ENCODE assay signal across 8 mouse cellular contexts in the genomic region with DNA sequence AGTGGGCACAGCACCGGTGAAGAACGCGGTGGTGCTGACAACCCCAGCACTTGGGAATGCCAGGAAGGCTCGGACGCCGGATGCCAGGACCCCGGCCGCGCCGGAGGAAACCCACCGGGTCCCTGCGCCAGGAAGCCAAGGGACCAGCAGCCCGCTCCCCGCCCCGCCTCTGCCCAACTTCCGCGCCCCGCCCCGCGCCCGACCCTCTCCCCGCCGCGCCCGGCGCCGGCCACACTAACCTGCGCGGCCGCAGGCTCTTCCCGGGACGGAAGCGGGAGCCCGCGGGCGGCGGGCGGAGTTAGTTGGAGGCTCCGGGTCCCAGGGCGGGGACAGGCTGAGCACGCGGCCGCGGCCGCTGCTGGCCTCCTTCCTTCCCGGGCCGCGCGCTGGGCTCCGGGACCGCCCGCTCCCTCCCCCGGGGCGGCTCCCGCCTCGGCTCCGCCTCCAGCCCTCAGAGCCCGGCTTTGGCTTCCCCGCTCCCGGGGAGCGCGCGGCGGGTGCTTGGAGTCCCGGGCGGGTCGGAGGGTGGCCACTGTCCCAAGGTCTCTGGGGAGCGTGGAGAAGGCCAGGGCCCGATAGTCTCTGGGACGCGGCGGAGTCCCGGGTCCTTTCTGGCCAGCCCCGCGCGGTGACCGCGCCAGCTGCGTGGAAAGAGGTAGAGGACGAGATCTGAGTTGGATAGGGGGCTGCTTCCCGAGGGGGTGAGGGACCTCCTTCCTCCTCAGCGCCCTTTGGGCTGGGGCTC. TPM values are rescaled to one million over a fixed set of nuclear protein-coding genes. Genes with fewer than 3 reads are reported as not detected.
DNase-seq lines count a peak whose midpoint lies in the region; ATAC-seq and TF ChIP-seq lines count a peak whose summit lies in the region.

A gene (minus strand): TSS at position 401 of the 745 bp plus-strand sequence.

- H3K4me3 ChIP-seq in E14TG2a.4 (replicated peaks; ENCODE audit: low read length): peak within 1 kb of the TSS; percentile 89
- peak within 1 kb of the TSS; percentile 77 for H3K4me3 ChIP-seq in forebrain, embryonic 14.5 days (ENCODE audit: low read depth, low read length)
- peak within 1 kb of the TSS; percentile 90 for H3K4me3 ChIP-seq in heart, postnatal 0 days (ENCODE audit: low read depth, low read length)
- peak within 1 kb of the TSS; percentile 65 for H3K4me3 ChIP-seq in liver, embryonic 15.5 days (replicated peaks)
- H3K4me3 ChIP-seq in neural tube, embryonic 12.5 days: peak within 1 kb of the TSS; percentile 83
- peak within 1 kb of the TSS; percentile 81 for H3K4me3 ChIP-seq in stomach, postnatal 0 days (ENCODE audit: low read depth, low read length)

- H3K4me1 ChIP-seq in E14TG2a.4 (replicated peaks; ENCODE audit: low read depth, low read length): peaks cover 14% of the 10 kb centered on the region
- H3K4me1 ChIP-seq in forebrain, embryonic 14.5 days (ENCODE audit: control insufficient read depth, insufficient read depth, low read length): peaks cover 9% of the 10 kb centered on the region; the same call in 1 of the 2 replicates
- H3K4me1 ChIP-seq in heart, postnatal 0 days (ENCODE audit: control insufficient read depth, insufficient read depth): peaks cover 14% of the 10 kb centered on the region
- peaks cover 9% of the 10 kb centered on the region for H3K4me1 ChIP-seq in liver, embryonic 15.5 days (replicated peaks)
- H3K4me1 ChIP-seq in neural tube, embryonic 12.5 days: peaks cover 3% of the 10 kb centered on the region
- no peaks in the 10 kb centered on the region for H3K4me1 ChIP-seq in stomach, postnatal 0 days (replicated peaks; ENCODE audit: control insufficient read depth, insufficient read depth)

- under 1% methylated on average over 64 of the region's 82 CpGs for WGBS in forebrain, embryonic 14.5 days
- under 1% methylated on average over 64 of the region's 82 CpGs for WGBS in heart, postnatal 0 days
- WGBS in liver, embryonic 15.5 days (ENCODE audit: insufficient replicate concordance): under 1% methylated on average over 80 of the region's 82 CpGs
- under 1% methylated on average over 53 of the region's 82 CpGs for WGBS in neural tube, embryonic 12.5 days
- under 1% methylated on average over 45 of the region's 82 CpGs for WGBS in stomach, postnatal 0 days

- H3K4me2 ChIP-seq in forebrain, embryonic 14.5 days (ENCODE audit: low read length): peak within 1 kb of the TSS; percentile 73
- H3K4me2 ChIP-seq in heart, postnatal 0 days (ENCODE audit: low read depth, low read length): peak within 1 kb of the TSS; percentile 85
- peak within 1 kb of the TSS; percentile 81 for H3K4me2 ChIP-seq in liver, embryonic 15.5 days
- peak within 1 kb of the TSS; percentile 80 for H3K4me2 ChIP-seq in neural tube, embryonic 12.5 days (replicated peaks)
- peak within 1 kb of the TSS; percentile 82 for H3K4me2 ChIP-seq in stomach, postnatal 0 days (replicated peaks; ENCODE audit: low read depth)

- peak within 1 kb of the TSS; percentile 82 for H3K9ac ChIP-seq in forebrain, embryonic 14.5 days (ENCODE audit: low read length)
- peak within 1 kb of the TSS; percentile 67 for H3K9ac ChIP-seq in heart, postnatal 0 days (replicated peaks; ENCODE audit: low read depth, low read length)
- H3K9ac ChIP-seq in liver, embryonic 15.5 days: peak within 1 kb of the TSS; percentile 54
- peak within 1 kb of the TSS; percentile 77 for H3K9ac ChIP-seq in neural tube, embryonic 12.5 days
- peak within 1 kb of the TSS; percentile 82 for H3K9ac ChIP-seq in stomach, postnatal 0 days (ENCODE audit: low read length)

- TF ChIP-seq EP300 in heart, postnatal 0 days (IDR thresholded peaks at IDR 0.05; ENCODE audit: low read depth): no peak
- no peak for TF ChIP-seq EP300 in stomach, postnatal 0 days (optimal IDR thresholded peaks at IDR 0.05)

- H3K27me3 ChIP-seq in E14TG2a.4 (ENCODE audit: insufficient read depth, low read length): peaks cover 37% of the 10 kb centered on the region
- no peaks in the 10 kb centered on the region for H3K27me3 ChIP-seq in forebrain, embryonic 14.5 days (replicated peaks; ENCODE audit: control insufficient read depth, insufficient read depth, low read length)
- no peaks in the 10 kb centered on the region for H3K27me3 ChIP-seq in heart, postnatal 0 days (ENCODE audit: control insufficient read depth, insufficient read depth, low read length)
- H3K27me3 ChIP-seq in liver, embryonic 15.5 days: peaks cover 30% of the 10 kb centered on the region
- H3K27me3 ChIP-seq in neural tube, embryonic 12.5 days (replicated peaks): no peaks in the 10 kb centered on the region
- no peaks in the 10 kb centered on the region for H3K27me3 ChIP-seq in stomach, postnatal 0 days (ENCODE audit: control insufficient read depth, insufficient read depth, low read length)

- no peaks in the 10 kb centered on the region for H3K9me3 ChIP-seq in E14TG2a.4 (ENCODE audit: low read length)
- H3K9me3 ChIP-seq in forebrain, embryonic 14.5 days (replicated peaks; ENCODE audit: control insufficient read depth, low read length): no peaks in the 10 kb centered on the region
- no peaks in the 10 kb centered on the region for H3K9me3 ChIP-seq in heart, postnatal 0 days (replicated peaks; ENCODE audit: control insufficient read depth, low read length)
- no peaks in the 10 kb centered on the region for H3K9me3 ChIP-seq in liver, embryonic 15.5 days (replicated peaks)
- no peaks in the 10 kb centered on the region for H3K9me3 ChIP-seq in neural tube, embryonic 12.5 days
- H3K9me3 ChIP-seq in stomach, postnatal 0 days (ENCODE audit: control insufficient read depth, low read length): no peaks in the 10 kb centered on the region

- DNase-seq in cerebellum, adult 11 months: peak; percentile 41
- peak; percentile 83 for DNase-seq in forebrain, embryonic 14.5 days (ENCODE audit: low spot score)
- peak; percentile 83 for DNase-seq in heart, postnatal 0 days (ENCODE audit: low spot score)
- peak; percentile 91 to 94 for DNase-seq in kidney, postnatal 36 days
- DNase-seq in stomach, postnatal 0 days (ENCODE audit: low spot score): peak; percentile 91

- no peaks in the 10 kb centered on the region for H3K36me3 ChIP-seq in E14TG2a.4 (ENCODE audit: insufficient read depth, low read length)
- H3K36me3 ChIP-seq in forebrain, embryonic 14.5 days (ENCODE audit: control insufficient read depth, insufficient read depth, low read length): no peaks in the 10 kb centered on the region
- H3K36me3 ChIP-seq in heart, postnatal 0 days (replicated peaks; ENCODE audit: control insufficient read depth, insufficient read depth, low read length): no peaks in the 10 kb centered on the region
- H3K36me3 ChIP-seq in liver, embryonic 15.5 days (replicated peaks): no peaks in the 10 kb centered on the region
- H3K36me3 ChIP-seq in neural tube, embryonic 12.5 days: no peaks in the 10 kb centered on the region
- no peaks in the 10 kb centered on the region for H3K36me3 ChIP-seq in stomach, postnatal 0 days (ENCODE audit: control insufficient read depth, insufficient read depth, low read length)

- peak within 1 kb of the TSS; percentile 81 for H3K27ac ChIP-seq in forebrain, embryonic 14.5 days (ENCODE audit: low read depth, low read length)
- peak within 1 kb of the TSS; percentile 76 for H3K27ac ChIP-seq in heart, postnatal 0 days (ENCODE audit: low read depth)
- H3K27ac ChIP-seq in liver, embryonic 15.5 days (replicated peaks): 0 out of 2 replicates have a peak within 1 kb of the TSS, but pooled peaks have one; percentile 6
- peak within 1 kb of the TSS; percentile 53; the same call in 1 of the 2 replicates for H3K27ac ChIP-seq in neural tube, embryonic 12.5 days
- H3K27ac ChIP-seq in stomach, postnatal 0 days (replicated peaks): peak within 1 kb of the TSS; percentile 90

- peak; percentile 94 for ATAC-seq in forebrain, embryonic 14.5 days
- peak; percentile 96 for ATAC-seq in heart, postnatal 0 days (ENCODE audit: insufficient read depth, low read depth)
- ATAC-seq in liver, embryonic 15.5 days (ENCODE audit: insufficient read depth): peak; percentile 95
- peak; percentile 91 for ATAC-seq in neural tube, embryonic 12.5 days (ENCODE audit: low FRiP score, low read depth)
- ATAC-seq in stomach, postnatal 0 days (ENCODE audit: low FRiP score, low TSS enrichment): peak; percentile 98

- no peak for TF ChIP-seq CTCF in E14TG2a.4 (conservative IDR thresholded peaks at IDR 0.05; ENCODE audit: low read length)
- TF ChIP-seq CTCF in heart, postnatal 0 days (IDR thresholded peaks at IDR 0.05; ENCODE audit: low read depth): no peak
- TF ChIP-seq CTCF in stomach, postnatal 0 days (IDR thresholded peaks at IDR 0.05; ENCODE audit: low read depth): peak; percentile 8; the same call in 1 of the 2 replicates

RNA-seq across cellular contexts. Expression of the gene that starts here (rescaled TPM):
- 41.7 and 48.0 TPM in 2 replicates for polyA plus RNA-seq in forebrain, embryonic 14.5 days (2014; fragmentation: Nextera tagmentation; extraction: Ambion mirVana)
- total RNA-seq in heart, postnatal 0 days (2014; rRNA removed; ENCODE audit: low replicate concordance): 1,082 and 1,791 TPM in 2 replicates
- 804 and 821 TPM in 2 replicates for polyA plus RNA-seq in heart, postnatal 0 days (2015; fragmentation: Nextera tagmentation; extraction: Ambion mirVana)
- 7.1 and 7.5 TPM in 2 replicates for polyA plus RNA-seq in liver, embryonic 15.5 days (2015; fragmentation: Nextera tagmentation; extraction: Ambion mirVana)
- polyA plus RNA-seq in neural tube, embryonic 12.5 days (2016; fragmentation: Nextera tagmentation; extraction: Ambion mirVana): 21.8 and 34.0 TPM in 2 replicates
- polyA plus RNA-seq in stomach, postnatal 0 days (2015; fragmentation: Nextera tagmentation; extraction: Ambion mirVana): 63.5 and 76.4 TPM in 2 replicates

Comparison
In these comparisons a context has a peak if more than half of its experiments do, and no peak if none do; other contexts are left out.
1. Peak in every context shown above with its lines: DNase-seq, ATAC-seq, H3K4me3 ChIP-seq and H3K27ac ChIP-seq.
2. RNA of the gene that starts here (polyA plus RNA-seq): 804 to 821 TPM in heart, postnatal 0 days; 63.5 to 76.4 TPM in stomach, postnatal 0 days, 41.7 to 48.0 TPM in forebrain, embryonic 14.5 days, 21.8 to 34.0 TPM in neural tube, embryonic 12.5 days and 7.1 to 7.5 TPM in liver, embryonic 15.5 days; every median in the first group is over 10 times any median in the second.
3. DNase-seq: peak in every context shown above with its lines; median percentile 92 in kidney, postnatal 36 days; 91 in stomach, postnatal 0 days; 83 in forebrain, embryonic 14.5 days; 83 in heart, postnatal 0 days; 41 in cerebellum, adult 11 months.
4. H3K27ac ChIP-seq: peak in every context shown above with its lines; median percentile 90 in stomach, postnatal 0 days; 81 in forebrain, embryonic 14.5 days; 76 in heart, postnatal 0 days; 53 in neural tube, embryonic 12.5 days; 6 in liver, embryonic 15.5 days.